Mouse (Mus musculus) liver, adult 10 weeks (tissue): ENCODE measurements around the gene Nt5dc2. TPM values are rescaled to one million over a fixed set of nuclear protein-coding genes. Genes with fewer than 3 reads are reported as not detected.

Experiments used
- polyA plus RNA-seq: library from polyadenylated mRNA; stranded (reverse); fragments of 350-450 nt; fragmentation: Illumina TruSeq; extraction: RNeasy Lipid Tissue Mini Kit (QIAGEN cat#74804); gene quantifications from one replicate; pipeline ENCODE4 v1.2.3, GENCODE M21; 2014; ENCODE audit warnings: low read depth, low replicate concordance

Gene Nt5dc2
- not detected for polyA plus RNA-seq

GRCm38 (mm10) chr14:31130236-31131220, at the start of gene Nt5dc2:
Nt5dc2 (plus strand) TSS chr14:31131053.

DNA sequence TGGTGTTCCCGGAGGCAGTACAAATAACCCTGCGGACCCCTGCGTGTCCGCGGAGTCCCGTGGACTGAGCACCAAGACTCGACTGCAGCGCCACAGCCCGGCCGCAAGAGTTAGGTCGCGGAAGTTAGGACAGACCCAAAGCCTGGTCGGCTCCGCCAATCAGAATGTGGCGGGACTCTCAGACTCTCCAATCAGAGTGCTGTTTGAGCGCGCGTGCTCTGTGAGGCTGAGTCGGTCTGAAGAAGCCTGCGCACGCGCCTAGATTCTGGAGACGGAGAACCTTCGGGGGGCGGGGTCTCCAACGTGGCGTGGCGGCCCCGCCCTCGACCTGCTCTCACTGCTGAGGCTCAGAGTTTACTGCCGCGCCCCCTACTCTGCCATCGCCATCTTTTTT, 2.0 kb upstream of the Nt5dc2 start, which contains the start of gene Smim4:
Gene Smim4 (minus strand): TSS at position 131 of the 394 bp plus-strand sequence.

DNA sequence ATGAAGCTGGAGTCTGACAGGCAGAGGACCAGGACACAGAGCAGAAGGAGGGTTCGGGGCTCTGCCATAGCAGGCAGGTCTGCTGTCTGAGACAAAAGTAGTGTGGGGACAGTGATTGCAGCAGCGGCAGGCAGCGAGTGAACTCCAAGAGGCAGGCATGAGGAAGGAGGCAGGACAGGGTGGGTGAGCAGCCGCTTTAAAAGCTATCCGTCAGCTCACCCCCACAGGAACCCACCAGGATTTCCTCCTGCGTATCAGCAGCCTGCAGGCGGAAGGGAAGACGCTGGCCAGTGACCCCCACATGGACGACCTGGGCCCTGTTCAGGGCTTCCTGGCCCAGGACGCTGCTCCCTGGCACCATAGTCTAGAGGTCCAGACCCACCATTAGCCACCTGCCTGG, 37.6 kb downstream of the Nt5dc2 start, which contains the start of gene Stab1:
Gene Stab1 (minus strand): TSS at position 217 of the 400 bp plus-strand sequence.

Other genes with a start within 250 kb of the Nt5dc2 start
- gene Itih4, start 244.6 kb upstream of the Nt5dc2 start, polyA plus RNA-seq = 463 TPM
- gene Itih3, start 207.3 kb upstream of the Nt5dc2 start, polyA plus RNA-seq = 223 TPM
- gene Itih1, start 187.8 kb upstream of the Nt5dc2 start, polyA plus RNA-seq = 104 TPM
- 11.2 TPM for gene Nek4, start 179.7 kb upstream of the Nt5dc2 start, polyA plus RNA-seq
- gene Glt8d1, start 129.7 kb upstream of the Nt5dc2 start, polyA plus RNA-seq = 24.5 TPM
- 263 TPM for gene Spcs1, start 129.4 kb upstream of the Nt5dc2 start, polyA plus RNA-seq
- gene Pbrm1, start 111.9 kb upstream of the Nt5dc2 start, polyA plus RNA-seq = 18.6 TPM
- gene Gnl3, start 111.9 kb upstream of the Nt5dc2 start, polyA plus RNA-seq = 73.8 TPM
- gene Smim4, start 2.1 kb upstream of the Nt5dc2 start, polyA plus RNA-seq = 5.5 TPM
- 10.0 TPM for gene Stab1, start 37.6 kb downstream of the Nt5dc2 start, polyA plus RNA-seq
- gene Tnnc1, start 77.3 kb downstream of the Nt5dc2 start, polyA plus RNA-seq = 0.87 TPM
- 33.3 TPM for gene Nisch, start 85.9 kb downstream of the Nt5dc2 start, polyA plus RNA-seq
- gene Sema3g, start 86.8 kb downstream of the Nt5dc2 start, polyA plus RNA-seq = not detected
- 9.4 TPM for gene Phf7, start 120.3 kb downstream of the Nt5dc2 start, polyA plus RNA-seq
- 4.4 TPM for gene Bap1, start 120.4 kb downstream of the Nt5dc2 start, polyA plus RNA-seq
- gene Dnah1, start 192.8 kb downstream of the Nt5dc2 start, polyA plus RNA-seq = not detected
- gene Capn7, start 205.6 kb downstream of the Nt5dc2 start, polyA plus RNA-seq = 53.0 TPM